ENCODE assay signal across 8 mouse cellular contexts in genomic region chrX:7790309-7790708, GRCm38 (mm10). TPM values are rescaled to one million over a fixed set of nuclear protein-coding genes. Genes with fewer than 3 reads are reported as not detected.
DNase-seq lines count a peak whose midpoint lies in the region; ATAC-seq and TF ChIP-seq lines count a peak whose summit lies in the region.

No protein-coding gene starts in this region.

- 29% methylated on average over 5 of the region's 5 CpGs for WGBS in limb, embryonic 12.5 days

- TF ChIP-seq CTCF in testis, adult 2 months (IDR thresholded peaks at IDR 0.05; ENCODE audit: control insufficient read depth, insufficient read depth, insufficient replicate concordance, low read depth, low read length), result no peak

- TF ChIP-seq POLR2A in testis, adult 2 months (IDR thresholded peaks at IDR 0.05; ENCODE audit: control insufficient read depth, low read depth, low read length), result no peak

- no peaks in the 10 kb centered on the region for H3K4me1 ChIP-seq in testis, adult 2 months (ENCODE audit: control insufficient read depth, insufficient read depth, low read length)
- H3K4me1 ChIP-seq in limb, embryonic 12.5 days (replicated peaks), result no peaks in the 10 kb centered on the region

- H3K27ac ChIP-seq in testis, adult 2 months (ENCODE audit: control insufficient read depth, insufficient read depth, low read depth, low read length), result peak overlapping the region; percentile 24; the same call in 1 of the 2 replicates
- H3K27ac ChIP-seq in limb, embryonic 12.5 days, result no peak overlapping the region

- H3K4me2 ChIP-seq in limb, embryonic 12.5 days, result peak overlapping the region; percentile 60

- peak overlapping the region; percentile 86 for H3K4me3 ChIP-seq in testis, adult 2 months (ENCODE audit: control insufficient read depth, low read depth, low read length)
- H3K4me3 ChIP-seq in limb, embryonic 12.5 days (replicated peaks), result peak overlapping the region; percentile 49

- H3K9ac ChIP-seq in limb, embryonic 12.5 days (replicated peaks), result peak overlapping the region; percentile 53; the same call in 1 of the 2 replicates

- peaks cover 3% of the 10 kb centered on the region; the same call in 1 of the 2 replicates for H3K9me3 ChIP-seq in limb, embryonic 12.5 days

- H3K27me3 ChIP-seq in testis, adult 2 months (ENCODE audit: control insufficient read depth, insufficient read depth, low read length), result no peaks in the 10 kb centered on the region
- no peaks in the 10 kb centered on the region for H3K27me3 ChIP-seq in limb, embryonic 12.5 days

- no peaks in the 10 kb centered on the region for H3K36me3 ChIP-seq in testis, adult 2 months (ENCODE audit: control insufficient read depth, insufficient read depth, low read length)
- H3K36me3 ChIP-seq in limb, embryonic 12.5 days, result no peaks in the 10 kb centered on the region

- peak; percentile 45 for DNase-seq in cerebellum, adult 9-10 months
- no peak for DNase-seq in cerebellum, adult 11-12 months
- no peak for DNase-seq in testis, postnatal 10 days (ENCODE audit: low spot score)
- no peak for DNase-seq in urinary bladder, postnatal 25 days (ENCODE audit: low spot score)
- DNase-seq in layer of hippocampus, adult 9-11 months, result no peak

- no peak for ATAC-seq in limb, embryonic 12.5 days (ENCODE audit: insufficient number of reproducible peaks, insufficient read depth, low FRiP score, low TSS enrichment, low read depth)
- ATAC-seq in monocyte, adult 5-6 weeks (replicated peaks; ENCODE audit: insufficient number of reproducible peaks, low FRiP score, low TSS enrichment, poor library complexity, severe bottlenecking), result no peak

RNA-seq across cellular contexts. Expression of gene Gripap1, which starts 0.7 kb away (rescaled TPM):
- 11.3 and 11.9 TPM in 2 replicates for polyA plus RNA-seq in testis, adult 2 months (2012; rRNA removed)
- polyA plus RNA-seq in limb, embryonic 12.5 days (2016; fragmentation: Nextera tagmentation; extraction: Ambion mirVana), result 43.5 and 44.7 TPM in 2 replicates
- total RNA-seq in monocyte, adult 5-6 weeks (2017), result 67.2 to 156 TPM (median 123 TPM) in 3 replicates

RNA-seq across cellular contexts. Expression of gene Tfe3, which starts 27.9 kb away (rescaled TPM):
- 11.9 and 14.2 TPM in 2 replicates for polyA plus RNA-seq in testis, adult 2 months (2012; rRNA removed)
- polyA plus RNA-seq in limb, embryonic 12.5 days (2016; fragmentation: Nextera tagmentation; extraction: Ambion mirVana), result 27.7 and 30.4 TPM in 2 replicates
- 14.5 to 27.8 TPM (median 20.8 TPM) in 3 replicates for total RNA-seq in monocyte, adult 5-6 weeks (2017)

RNA-seq across cellular contexts. Expression of gene Kcnd1, which starts 31.8 kb away (rescaled TPM):
- polyA plus RNA-seq in testis, adult 2 months (2012; rRNA removed), result 0.79 and 1.3 TPM in 2 replicates
- 0.80 and 0.90 TPM in 2 replicates for polyA plus RNA-seq in limb, embryonic 12.5 days (2016; fragmentation: Nextera tagmentation; extraction: Ambion mirVana)
- 1.3 TPM in 1 of 3 replicates, not detected in the others for total RNA-seq in monocyte, adult 5-6 weeks (2017)

RNA-seq across cellular contexts. Expression of gene Ccdc120, which starts 39.6 kb away (rescaled TPM):
- polyA plus RNA-seq in testis, adult 2 months (2012; rRNA removed), result 1.8 and 3.2 TPM in 2 replicates
- 22.5 and 24.8 TPM in 2 replicates for polyA plus RNA-seq in limb, embryonic 12.5 days (2016; fragmentation: Nextera tagmentation; extraction: Ambion mirVana)
- total RNA-seq in monocyte, adult 5-6 weeks (2017), result not detected in 3 replicates

RNA-seq across cellular contexts. Expression of gene Otud5, which starts 50.9 kb away (rescaled TPM):
- 7.0 and 8.2 TPM in 2 replicates for polyA plus RNA-seq in testis, adult 2 months (2012; rRNA removed)
- polyA plus RNA-seq in limb, embryonic 12.5 days (2016; fragmentation: Nextera tagmentation; extraction: Ambion mirVana), result 58.0 and 67.0 TPM in 2 replicates
- 79.5 to 120 TPM (median 107 TPM) in 3 replicates for total RNA-seq in monocyte, adult 5-6 weeks (2017)
